Mouse (Mus musculus): ENCODE measurements around the gene Nfkb1.

GRCm38 (mm10) chr3:135656156-135656555 lies 35.2 kb downstream of the Nfkb1 start:
- TF ChIP-seq CTCF (IDR thresholded peaks at IDR 0.05; ENCODE audit: insufficient read depth, low read depth, low read length), result no peak
- TF ChIP-seq POLR2A (IDR thresholded peaks at IDR 0.05; ENCODE audit: insufficient read depth, low read depth, low read length), result no peak

All from olfactory bulb, adult 2 months (tissue).